Mouse (Mus musculus): ENCODE data around the gene Magi1.

DNA sequence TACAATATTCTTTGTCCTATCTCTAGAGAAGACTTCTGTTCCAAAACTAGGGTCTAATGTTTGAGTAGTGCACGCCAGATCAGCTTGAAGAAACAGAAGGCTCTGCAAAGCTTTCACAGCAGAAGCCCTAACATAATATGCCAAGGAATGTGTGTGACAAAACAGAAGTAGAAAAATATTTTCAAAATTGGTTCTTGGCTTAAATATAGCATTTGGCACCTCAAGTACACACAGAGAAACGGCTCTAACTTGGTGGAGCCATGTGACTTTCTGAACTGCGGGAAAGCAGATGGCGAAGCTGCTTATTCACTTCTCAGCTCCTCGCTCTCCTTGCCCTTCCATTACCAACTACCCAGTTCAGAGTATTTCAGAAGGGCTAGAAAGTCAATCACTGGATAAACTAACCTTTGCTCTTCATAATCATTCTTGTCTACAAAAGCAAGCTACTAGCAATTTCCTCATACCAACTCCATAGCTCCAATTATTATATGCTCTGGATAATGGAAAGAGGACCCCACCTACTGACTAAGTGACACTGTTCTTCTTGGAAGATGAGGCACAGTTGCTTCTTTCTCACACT is 320.9 kb downstream of the Magi1 start:
- TF ChIP-seq POLR2A (IDR thresholded peaks at IDR 0.05; ENCODE audit: insufficient read length, low read depth) (no peak), E2F4 (IDR thresholded peaks at IDR 0.05; ENCODE audit: insufficient read depth) (no peak), TCF3 (IDR thresholded peaks at IDR 0.05; ENCODE audit: insufficient read length, low read depth) (no peak), TCF12 (IDR thresholded peaks at IDR 0.05; ENCODE audit: insufficient read depth, poor library complexity, severe bottlenecking) (no peak), MYOD1 (IDR thresholded peaks at IDR 0.05; ENCODE audit: control insufficient read depth in 1 of 3, insufficient read length in 2 of 3, low read depth in 2 of 3) (no peak), POLR2AphosphoS2 (IDR thresholded peaks at IDR 0.05; ENCODE audit: insufficient read length, low read depth) (no peak), MAX (IDR thresholded peaks at IDR 0.05; ENCODE audit: low read depth) (no peak)

All from myocyte (in vitro differentiated cells).